Mouse (Mus musculus) limb, embryonic 13.5 days (tissue): ENCODE measurements around the gene Dqx1. TPM values are rescaled to one million over a fixed set of nuclear protein-coding genes. Genes with fewer than 3 reads are reported as not detected.

Source experiments
- ATAC-seq: fragments of 200-750 bp; cut with Nextera tagmentation; 2 replicates; pipeline ENCODE4 v1.8.0; 2017; ENCODE audit warnings: low read depth, moderate number of reproducible peaks, moderate TSS enrichment; ENCODE audit not compliant: low FRiP score
- H3K27ac ChIP-seq: fragments of 300-500 bp; sonication (generic); 2 replicates; pipeline ENCODE4 v1.5.1; 2015; ENCODE audit warnings: inconsistent platforms, mild to moderate bottlenecking, moderate library complexity
- H3K27me3 ChIP-seq: fragments of 300-500 bp; sonication (generic); 2 replicates; pipeline ENCODE4 v1.6.1; 2015; ENCODE audit warnings: mild to moderate bottlenecking, inconsistent platforms
- H3K36me3 ChIP-seq: fragments of 300-500 bp; sonication (generic); 2 replicates; pipeline ENCODE4 v1.6.1; 2015; ENCODE audit warnings: inconsistent platforms, mild to moderate bottlenecking, moderate library complexity
- H3K4me1 ChIP-seq: fragments of 300-500 bp; sonication (generic); 2 replicates; pipeline ENCODE4 v1.6.1; 2015; ENCODE audit warnings: inconsistent platforms
- H3K4me2 ChIP-seq: fragments of 300-500 bp; sonication (generic); replicated peaks from 2 replicates; pipeline ENCODE4 v1.6.1; 2015; ENCODE audit warnings: inconsistent platforms, mild to moderate bottlenecking, moderate library complexity
- H3K4me3 ChIP-seq: fragments of 300-500 bp; sonication (generic); 2 replicates; pipeline ENCODE4 v1.5.1; 2015; ENCODE audit warnings: moderate library complexity, mild to moderate bottlenecking, inconsistent platforms
- H3K9ac ChIP-seq: fragments of 300-500 bp; sonication (generic); 2 replicates; pipeline ENCODE4 v1.6.1; 2015; ENCODE audit warnings: mild to moderate bottlenecking, inconsistent platforms
- H3K9me3 ChIP-seq: fragments of 300-500 bp; sonication (generic); 2 replicates; pipeline ENCODE4 v1.6.1; 2016; ENCODE audit warnings: inconsistent platforms
- WGBS: fragments of 180-500 bp; shearing (Covaris S2); methylation state at CpG from one replicate; pipeline ENCODE4 v1.1.7; 2015; 5-methylcytosine and 5-hydroxymethylcytosine counted together
- polyA plus RNA-seq: library from polyadenylated mRNA; unstranded; fragments of >200 nt; fragmentation: Nextera tagmentation; extraction: Ambion mirVana; gene quantifications from 2 replicates; pipeline ENCODE4 v1.2.1, GENCODE M21; 2015

The Dqx1 gene
- polyA plus RNA-seq, 1 experiment from 2014 or later: 0.87 TPM

GRCm38 (mm10) chr6:83101688-83102556, 44.3 kb downstream of the Dqx1 start:
- peaks cover 2% of the 10 kb centered on the region; the same call in 1 of the 2 replicates for H3K27me3 ChIP-seq
- H3K9me3 ChIP-seq: no peaks in the 10 kb centered on the region
- WGBS: under 1% methylated on average over 74 of the region's 74 CpGs
- peak overlapping the region; percentile 83 for H3K27ac ChIP-seq
- peaks cover 15% of the 10 kb centered on the region for H3K4me1 ChIP-seq
- peak overlapping the region; percentile 86 for H3K9ac ChIP-seq
- H3K4me3 ChIP-seq: peak overlapping the region; percentile 77
- ATAC-seq: peak; percentile 73
- peak overlapping the region; percentile 99 for H3K4me2 ChIP-seq
- H3K36me3 ChIP-seq: 0 out of 2 replicates have a peak, but pooled peaks cover 3% of the 10 kb centered on the region

DNA sequence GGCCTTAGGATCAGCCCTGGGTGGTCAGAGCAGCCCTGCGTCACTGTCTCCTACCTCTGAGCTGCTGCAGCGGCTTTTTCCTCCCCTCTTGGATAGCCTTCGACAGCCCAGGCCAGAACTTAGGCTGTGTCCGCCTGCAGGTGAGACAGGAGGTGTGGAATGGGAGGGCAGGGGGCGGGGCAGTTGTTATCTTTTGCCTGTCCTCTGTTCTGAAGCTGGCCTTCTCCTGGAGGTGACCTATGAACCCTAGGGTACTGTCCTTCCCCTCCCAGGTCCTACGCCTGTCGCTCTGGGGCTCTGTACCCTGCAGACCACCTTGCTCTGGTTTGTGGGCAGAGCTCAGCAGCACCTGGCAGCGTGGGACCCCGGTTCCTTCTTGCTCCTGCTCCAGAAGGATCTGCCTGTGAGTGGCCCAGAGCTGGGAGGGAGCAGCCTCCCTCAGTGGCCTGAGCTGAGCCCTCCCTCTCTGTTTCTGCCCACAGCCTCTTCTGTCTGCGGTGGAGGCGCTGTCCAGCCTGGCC, 45.5 kb downstream of the Dqx1 start:
- peaks cover 6% of the 10 kb centered on the region; the same call in 1 of the 2 replicates for H3K36me3 ChIP-seq
- peak overlapping the region; percentile 86; the same call in 1 of the 2 replicates for H3K9ac ChIP-seq
- WGBS: 41% methylated on average over 11 of the region's 11 CpGs
- H3K4me3 ChIP-seq: peak overlapping the region; percentile 77
- no peaks in the 10 kb centered on the region for H3K9me3 ChIP-seq
- peak overlapping the region; percentile 99 for H3K4me2 ChIP-seq
- no peak overlapping the region for H3K27ac ChIP-seq
- H3K27me3 ChIP-seq: peaks cover 2% of the 10 kb centered on the region; the same call in 1 of the 2 replicates
- peaks cover 23% of the 10 kb centered on the region for H3K4me1 ChIP-seq
- no peak for ATAC-seq

GRCm38 (mm10) chr6:83104158-83104557, 46.5 kb downstream of the Dqx1 start:
- Histone ChIP-seq H3K4me2 (no peak overlapping the region), H3K4me1 (peaks cover 28% of the 10 kb centered on the region), H3K9me3 (no peaks in the 10 kb centered on the region), H3K27ac (no peak overlapping the region), H3K9ac (no peak overlapping the region), H3K4me3 (no peak overlapping the region), H3K36me3 (peaks cover 6% of the 10 kb centered on the region; the same call in 1 of the 2 replicates), H3K27me3 (peaks cover 2% of the 10 kb centered on the region; the same call in 1 of the 2 replicates)
- WGBS: 71% methylated on average over 4 of the region's 4 CpGs
- no peak for ATAC-seq

DNA sequence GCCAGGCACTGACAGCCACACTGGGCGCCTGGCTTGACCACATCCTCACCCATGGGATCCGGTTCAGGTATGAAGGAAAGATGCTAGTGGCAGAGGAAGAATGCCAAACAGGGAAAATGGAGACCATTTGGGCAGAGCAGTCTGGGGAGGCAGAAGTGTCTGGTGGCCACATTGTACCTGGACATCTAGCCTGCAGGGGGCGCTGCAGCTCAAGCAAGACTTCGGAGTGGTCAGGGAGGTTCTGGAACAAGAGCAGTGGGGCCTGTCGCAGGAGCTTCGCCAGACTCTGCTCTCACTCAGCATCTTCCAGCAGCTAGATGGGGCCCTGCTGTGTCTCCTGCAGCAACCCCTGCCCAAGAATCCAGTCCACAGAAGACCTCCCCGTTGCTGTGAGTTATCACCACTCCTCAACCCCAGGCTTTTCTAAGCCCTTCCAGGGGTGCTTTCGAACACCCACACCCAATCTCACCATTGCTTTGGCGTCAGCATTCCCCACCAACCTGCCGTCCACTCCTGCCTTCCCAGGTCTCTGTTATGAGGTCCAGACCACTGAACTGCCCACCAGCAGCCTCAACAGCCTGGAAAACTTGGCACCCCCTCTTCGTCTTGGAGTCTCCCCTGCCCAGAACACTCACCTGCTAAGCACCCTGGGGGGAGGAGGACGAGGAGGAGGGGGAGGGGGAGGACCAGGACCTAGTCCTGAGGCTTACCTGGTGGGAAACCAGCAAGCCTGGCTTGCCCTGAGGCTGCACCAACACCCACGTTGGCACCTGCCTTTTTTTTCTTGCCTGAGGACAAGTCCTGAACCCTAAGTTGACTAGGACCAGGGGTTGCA, 50.1 kb downstream of the Dqx1 start:
- Histone ChIP-seq H3K4me1 (peaks cover 31% of the 10 kb centered on the region), H3K4me2 (peak overlapping the region; percentile 86), H3K27ac (no peak overlapping the region; the same call in 1 of the 2 replicates), H3K36me3 (peaks cover 15% of the 10 kb centered on the region; the same call in 1 of the 2 replicates), H3K27me3 (no peaks in the 10 kb centered on the region), H3K9me3 (no peaks in the 10 kb centered on the region), H3K4me3 (peak overlapping the region; percentile 76), H3K9ac (peak overlapping the region; percentile 95)
- 36% methylated on average over 13 of the region's 13 CpGs for WGBS
- ATAC-seq: peak; percentile 30; the same call in 1 of the 2 replicates

DNA sequence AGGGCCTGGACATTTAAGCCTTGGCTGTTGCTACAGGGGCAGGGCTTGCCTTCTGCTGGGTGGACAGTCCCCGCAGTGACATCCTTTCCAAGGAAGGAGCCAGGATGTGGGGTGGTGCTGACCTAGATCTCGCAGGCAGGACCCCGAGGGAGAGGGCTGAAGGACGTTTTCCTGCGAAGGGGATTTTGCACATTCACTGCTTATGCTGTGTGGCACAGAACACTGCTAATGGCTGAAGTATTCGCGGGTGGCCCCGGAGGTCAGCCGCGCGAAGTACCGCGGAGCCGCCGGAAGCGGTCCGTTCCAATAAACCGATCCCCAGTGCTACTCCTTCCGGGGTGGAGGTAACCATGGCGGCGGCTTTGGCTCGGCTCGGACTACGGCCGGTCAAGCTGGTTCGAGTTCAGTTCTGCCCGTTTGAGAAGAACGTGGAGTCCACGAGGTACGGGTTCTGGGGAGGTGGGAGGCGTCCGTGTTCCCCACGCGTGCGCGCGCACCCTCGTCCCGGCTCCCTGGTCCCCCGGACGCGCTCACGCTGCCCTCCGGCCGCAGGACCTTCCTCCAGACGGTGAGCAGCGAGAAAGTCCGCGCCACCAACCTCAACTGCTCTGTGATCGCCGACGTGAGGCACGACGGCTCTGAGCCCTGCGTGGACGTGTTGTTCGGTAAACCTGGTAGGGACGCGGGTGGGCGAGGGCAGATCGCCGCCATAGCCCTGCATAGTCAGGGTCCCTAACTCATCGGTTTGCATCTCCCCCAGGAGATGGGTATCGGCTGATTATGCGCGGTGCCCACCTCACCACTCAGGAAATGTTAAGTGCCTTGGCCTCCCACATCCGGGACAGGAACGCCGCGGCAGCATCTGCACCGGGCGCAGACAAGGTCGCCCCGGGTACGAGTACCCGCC, 51.4 kb downstream of the Dqx1 start, which contains the start of gene Mrpl53:
TSS of gene Mrpl53 (plus strand) at position 279 of the 907 bp plus-strand sequence.
- H3K4me3 ChIP-seq: peak within 1 kb of the TSS; percentile 76
- peak within 1 kb of the TSS; percentile 95 for H3K9ac ChIP-seq
- H3K27me3 ChIP-seq: no peaks in the 10 kb centered on the region
- peaks cover 15% of the 10 kb centered on the region; the same call in 1 of the 2 replicates for H3K36me3 ChIP-seq
- peak within 1 kb of the TSS; percentile 81 for H3K27ac ChIP-seq
- H3K4me1 ChIP-seq: peaks cover 22% of the 10 kb centered on the region
- peak within 1 kb of the TSS; percentile 86 for H3K4me2 ChIP-seq
- no peaks in the 10 kb centered on the region for H3K9me3 ChIP-seq
- peak; percentile 83 for ATAC-seq
- under 1% methylated on average over 76 of the region's 76 CpGs for WGBS

- 86% methylated on average over 4 of the region's 4 CpGs for WGBS
- Histone ChIP-seq H3K36me3 (peaks cover 12% of the 10 kb centered on the region; the same call in 1 of the 2 replicates), H3K27ac (no peak overlapping the region), H3K27me3 (no peaks in the 10 kb centered on the region), H3K9me3 (no peaks in the 10 kb centered on the region), H3K9ac (no peak overlapping the region), H3K4me1 (peaks cover 38% of the 10 kb centered on the region), H3K4me2 (no peak overlapping the region), H3K4me3 (no peak overlapping the region)
- no peak for ATAC-seq
These were observed 54.0 kb downstream of the Dqx1 start for GRCm38 (mm10) chr6:83111510-83112136.

DNA sequence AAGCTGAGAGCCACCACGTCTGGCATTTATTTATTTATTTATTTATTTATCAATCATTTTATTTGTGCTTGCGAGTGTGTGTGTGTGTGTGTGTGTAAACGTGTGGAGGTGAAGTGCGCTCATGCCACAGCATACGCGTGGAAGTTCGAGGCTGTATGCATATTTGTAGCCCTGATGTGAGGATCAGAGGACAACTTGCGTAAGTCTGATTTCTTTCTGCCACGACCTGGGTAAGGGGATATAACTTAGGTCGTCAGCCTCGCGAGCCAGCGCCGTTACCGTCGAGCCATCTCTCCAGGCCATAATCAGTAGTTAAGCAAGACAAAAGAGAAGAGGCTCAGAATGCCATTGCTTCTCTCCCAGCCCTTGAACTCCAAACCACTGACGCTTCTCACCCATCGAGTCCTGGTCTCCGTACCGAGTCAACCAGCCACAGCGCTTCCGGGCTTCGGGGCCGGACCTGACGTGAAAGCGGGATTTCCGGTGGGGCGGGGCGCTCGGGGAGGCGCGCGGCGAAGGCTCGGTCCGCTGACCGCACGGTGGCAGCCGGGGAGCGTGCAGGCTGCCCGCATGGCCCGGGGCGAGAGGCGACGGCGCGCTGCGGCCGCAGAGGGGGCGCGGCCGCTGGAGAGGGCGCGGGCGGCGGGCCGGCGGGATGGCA, 57.5 kb downstream of the Dqx1 start, which contains the start of gene Mogs:
TSS of gene Mogs (plus strand) at position 486 of the 661 bp plus-strand sequence.
- Histone ChIP-seq H3K36me3 (peaks cover 42% of the 10 kb centered on the region), H3K4me3 (peak within 1 kb of the TSS; percentile 90), H3K9ac (peak within 1 kb of the TSS; percentile 92), H3K9me3 (no peaks in the 10 kb centered on the region), H3K27me3 (no peaks in the 10 kb centered on the region), H3K4me2 (peak within 1 kb of the TSS; percentile 93), H3K4me1 (peaks cover 34% of the 10 kb centered on the region), H3K27ac (peak within 1 kb of the TSS; percentile 74)
- 1% methylated on average over 53 of the region's 58 CpGs for WGBS
- peak; percentile 90 for ATAC-seq

DNA sequence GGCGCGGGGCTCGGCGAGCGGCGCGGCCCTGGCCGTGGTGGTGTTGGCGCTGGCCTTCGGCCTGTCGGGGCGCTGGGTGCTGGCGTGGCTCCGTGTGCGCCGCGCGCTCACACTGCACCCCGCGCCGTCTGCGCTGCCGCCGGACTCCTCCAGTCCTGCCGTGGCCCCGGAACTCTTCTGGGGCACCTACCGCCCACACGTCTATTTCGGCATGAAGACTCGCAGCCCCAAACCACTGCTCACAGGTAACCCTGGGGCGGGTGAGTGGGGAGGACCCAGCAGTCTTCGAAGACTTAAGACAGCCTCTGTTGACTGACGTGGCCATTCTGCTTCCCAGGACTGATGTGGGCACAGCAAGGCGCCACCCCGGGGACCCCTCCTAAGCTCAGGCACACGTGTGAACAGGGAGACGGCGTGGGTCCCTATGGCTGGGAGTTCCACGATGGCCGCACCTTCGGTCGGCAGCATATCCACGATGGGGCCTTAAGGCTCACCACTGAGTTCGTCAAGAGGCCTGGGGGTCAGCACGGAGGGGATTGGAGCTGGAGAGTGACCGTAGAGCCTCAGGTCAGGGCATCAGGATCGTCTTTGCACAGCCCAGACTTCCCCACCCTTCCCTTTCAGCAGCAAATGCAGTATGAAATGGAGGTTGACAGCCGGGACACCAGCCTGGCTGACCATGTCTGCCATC, 58.2 kb downstream of the Dqx1 start:
- H3K36me3 ChIP-seq: peaks cover 40% of the 10 kb centered on the region
- peak overlapping the region; percentile 93 for H3K4me2 ChIP-seq
- peak overlapping the region; percentile 92 for H3K9ac ChIP-seq
- peaks cover 37% of the 10 kb centered on the region for H3K4me1 ChIP-seq
- peak overlapping the region; percentile 74 for H3K27ac ChIP-seq
- no peaks in the 10 kb centered on the region for H3K9me3 ChIP-seq
- peak; percentile 55 for ATAC-seq
- H3K4me3 ChIP-seq: peak overlapping the region; percentile 90
- no peaks in the 10 kb centered on the region for H3K27me3 ChIP-seq
- WGBS: 2% methylated on average over 32 of the region's 48 CpGs

DNA sequence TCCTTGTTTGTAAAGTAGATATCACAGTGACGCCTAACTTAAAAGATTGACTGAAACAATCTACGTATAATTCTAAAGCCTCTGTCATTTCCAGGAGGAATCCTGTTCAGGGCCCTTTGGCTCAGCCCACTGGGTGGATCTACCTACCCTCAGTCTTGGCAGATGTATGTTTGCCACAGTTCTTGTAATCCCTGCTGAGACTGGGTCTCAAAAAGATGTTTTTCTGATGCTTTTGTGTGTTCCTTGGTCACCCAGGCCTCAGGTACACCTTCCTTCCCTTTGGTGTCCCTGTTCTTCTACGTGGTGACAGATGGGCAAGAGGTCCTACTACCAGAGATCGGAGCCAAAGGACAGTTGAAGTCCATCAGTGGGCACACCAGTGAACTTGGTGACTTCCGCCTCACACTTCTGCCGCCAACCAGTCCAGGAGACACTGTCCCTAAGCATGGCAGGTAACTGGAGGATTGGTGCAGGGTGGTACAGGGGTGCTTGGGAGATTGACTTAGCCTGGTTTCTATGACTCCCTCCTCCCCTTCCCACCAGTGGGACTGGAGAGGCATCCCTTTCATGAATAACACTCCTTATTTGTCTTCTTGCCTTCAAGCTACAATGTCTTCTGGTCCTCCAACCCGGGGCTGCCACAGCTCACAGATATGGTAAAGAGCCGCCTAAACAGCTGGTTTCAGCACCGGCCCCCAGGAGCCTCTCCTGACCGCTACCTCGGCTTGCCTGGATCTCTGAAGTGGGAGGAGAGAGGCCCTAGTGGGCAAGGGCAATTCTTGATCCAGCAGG, 58.9 kb downstream of the Dqx1 start:
- no peak for ATAC-seq
- peak overlapping the region; percentile 92 for H3K9ac ChIP-seq
- H3K4me1 ChIP-seq: peaks cover 37% of the 10 kb centered on the region
- H3K9me3 ChIP-seq: no peaks in the 10 kb centered on the region
- peaks cover 34% of the 10 kb centered on the region for H3K36me3 ChIP-seq
- peak overlapping the region; percentile 93 for H3K4me2 ChIP-seq
- 0 out of 2 replicates have a peak overlapping the region, but pooled peaks have one; percentile 74 for H3K27ac ChIP-seq
- H3K4me3 ChIP-seq: peak overlapping the region; percentile 90
- WGBS: 81% methylated on average over 11 of the region's 11 CpGs
- no peaks in the 10 kb centered on the region for H3K27me3 ChIP-seq
